8 mouse cellular contexts compared by ENCODE assay signal in the genomic region with DNA sequence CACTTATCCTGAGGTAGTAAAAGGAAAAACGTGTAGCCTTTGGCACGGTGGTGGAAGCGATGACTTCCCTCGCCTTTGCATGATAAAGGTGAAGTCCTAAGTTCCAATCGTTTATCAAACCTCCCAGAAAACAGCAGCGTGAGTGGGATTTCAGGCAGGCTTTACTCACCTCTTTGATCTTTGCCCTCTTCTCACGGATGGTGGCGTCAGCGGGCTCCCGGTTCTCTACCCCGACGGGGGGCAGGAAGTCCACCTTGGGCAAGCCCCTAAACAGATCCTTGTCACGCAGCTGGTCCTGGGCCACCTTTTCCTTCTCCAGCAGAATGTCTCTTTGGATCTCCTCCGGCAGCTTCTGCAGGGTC. TPM values are rescaled to one million over a fixed set of nuclear protein-coding genes. Genes with fewer than 3 reads are reported as not detected.
DNase-seq lines count a peak whose midpoint lies in the region; ATAC-seq and TF ChIP-seq lines count a peak whose summit lies in the region.

No protein-coding gene starts in this region.

- no peaks in the 10 kb centered on the region for H3K9me3 ChIP-seq in heart, embryonic 14.5 days (ENCODE audit: control insufficient read depth, low read length)
- H3K9me3 ChIP-seq in limb, embryonic 15.5 days: no peaks in the 10 kb centered on the region

- peak overlapping the region; percentile 80 for H3K4me3 ChIP-seq in lung, adult 2 months (replicated peaks; ENCODE audit: extremely low read depth, low read depth, low read length)
- peak overlapping the region; percentile 95 for H3K4me3 ChIP-seq in bone marrow, adult 2 months (replicated peaks; ENCODE audit: control insufficient read depth, low read depth, low read length)
- H3K4me3 ChIP-seq in heart, embryonic 14.5 days (ENCODE audit: control insufficient read depth in 1 of 2, insufficient read depth in 1 of 2, low read depth in 1 of 2, low read length in 2 of 2): peak overlapping the region; percentile 66 to 78
- H3K4me3 ChIP-seq in limb, embryonic 15.5 days: peak overlapping the region; percentile 81
- H3K4me3 ChIP-seq in small intestine, adult 2 months (ENCODE audit: low read depth, low read length): peak overlapping the region; percentile 83

- H3K9ac ChIP-seq in heart, embryonic 14.5 days (ENCODE audit: low read length): peak overlapping the region; percentile 78
- peak overlapping the region; percentile 69 for H3K9ac ChIP-seq in limb, embryonic 15.5 days

- no peaks in the 10 kb centered on the region for H3K36me3 ChIP-seq in heart, embryonic 14.5 days (ENCODE audit: control insufficient read depth, insufficient read depth, low read length)
- no peaks in the 10 kb centered on the region for H3K36me3 ChIP-seq in limb, embryonic 15.5 days
- no peaks in the 10 kb centered on the region; the same call in 1 of the 2 replicates for H3K36me3 ChIP-seq in small intestine, adult 2 months (ENCODE audit: control insufficient read depth, insufficient read depth, low read length)

- no peak for ATAC-seq in heart, embryonic 14.5 days (ENCODE audit: insufficient number of reproducible peaks, insufficient read depth, low FRiP score, low read depth)
- ATAC-seq in limb, embryonic 15.5 days (ENCODE audit: insufficient number of reproducible peaks, low FRiP score, low TSS enrichment, low read depth): no peak

- peaks cover 7% of the 10 kb centered on the region for H3K4me1 ChIP-seq in lung, adult 2 months (ENCODE audit: control insufficient read depth, insufficient read depth, low read length)
- H3K4me1 ChIP-seq in bone marrow, adult 2 months (ENCODE audit: control insufficient read depth, insufficient read depth, low read length): peaks cover 4% of the 10 kb centered on the region; the same call in 1 of the 2 replicates
- H3K4me1 ChIP-seq in heart, embryonic 14.5 days (ENCODE audit: control insufficient read depth in 2 of 2, insufficient read depth in 2 of 2, low read length in 2 of 2): peaks cover 12 to 28% of the 10 kb centered on the region in 2 experiments
- H3K4me1 ChIP-seq in limb, embryonic 15.5 days: peaks cover 27% of the 10 kb centered on the region
- H3K4me1 ChIP-seq in small intestine, adult 2 months (ENCODE audit: control insufficient read depth, insufficient read depth, insufficient read length, low read length): peaks cover 8% of the 10 kb centered on the region; the same call in 1 of the 2 replicates

- peak overlapping the region; percentile 83 for H3K4me2 ChIP-seq in heart, embryonic 14.5 days (ENCODE audit: low read length)
- H3K4me2 ChIP-seq in limb, embryonic 15.5 days: peak overlapping the region; percentile 99

- no peak for TF ChIP-seq POLR2A in lung, adult 2 months (IDR thresholded peaks at IDR 0.05; ENCODE audit: borderline replicate concordance, extremely low read depth, low read depth, low read length)
- TF ChIP-seq POLR2A in bone marrow, adult 2 months (IDR thresholded peaks at IDR 0.05; ENCODE audit: borderline replicate concordance, control insufficient read depth, low read depth, low read length): no peak
- no peak for TF ChIP-seq POLR2A in small intestine, adult 2 months (IDR thresholded peaks at IDR 0.05; ENCODE audit: low read depth, low read length)

- DNase-seq in lung, adult 2 months: no peak
- no peak for DNase-seq in lung, postnatal 10 days
- no peak for DNase-seq in frontal cortex, postnatal 10 days (ENCODE audit: low spot score in 2 of 2)
- DNase-seq in layer of hippocampus, postnatal 14 days (ENCODE audit: low spot score in 2 of 2): no peak

- no peaks in the 10 kb centered on the region for H3K27me3 ChIP-seq in heart, embryonic 14.5 days (ENCODE audit: control insufficient read depth, insufficient read depth, low read length)
- H3K27me3 ChIP-seq in limb, embryonic 15.5 days: no peaks in the 10 kb centered on the region
- no peaks in the 10 kb centered on the region for H3K27me3 ChIP-seq in small intestine, adult 2 months (ENCODE audit: control insufficient read depth, insufficient read depth, low read length)

- TF ChIP-seq CTCF in lung, adult 2 months (IDR thresholded peaks at IDR 0.05; ENCODE audit: insufficient read depth, low read length): no peak
- TF ChIP-seq CTCF in bone marrow, adult 2 months (IDR thresholded peaks at IDR 0.05; ENCODE audit: control insufficient read depth, insufficient read depth, low read length): no peak
- no peak for TF ChIP-seq CTCF in small intestine, adult 2 months (IDR thresholded peaks at IDR 0.05; ENCODE audit: extremely low read depth, insufficient read length, insufficient replicate concordance, low read depth, low read length)

- H3K27ac ChIP-seq in bone marrow, adult 2 months (ENCODE audit: control insufficient read depth, insufficient read depth, low read depth, low read length, poor library complexity): peak overlapping the region; percentile 89
- H3K27ac ChIP-seq in heart, embryonic 14.5 days (replicated peaks in 1 of 2; ENCODE audit: control insufficient read depth in 1 of 2, insufficient read depth in 1 of 2, low read depth in 2 of 2, low read length in 2 of 2): no peak overlapping the region
- H3K27ac ChIP-seq in limb, embryonic 15.5 days: peak overlapping the region; percentile 74; the same call in 1 of the 2 replicates
- peak overlapping the region; percentile 79 for H3K27ac ChIP-seq in small intestine, adult 2 months (ENCODE audit: insufficient read depth, low read depth, low read length)

- WGBS in lung, adult 2 months: 5% methylated on average over 14 of the region's 14 CpGs
- under 1% methylated on average over 14 of the region's 14 CpGs for WGBS in bone marrow, adult 2 months
- 0% methylated on average over 14 of the region's 14 CpGs for WGBS in heart, embryonic 14.5 days
- WGBS in limb, embryonic 15.5 days: 1% methylated on average over 14 of the region's 14 CpGs
- 1% methylated on average over 14 of the region's 14 CpGs for WGBS in small intestine, adult 2 months

RNA-seq across cellular contexts. Expression of gene Man1a, which starts 2.2 kb away (rescaled TPM):
- polyA plus RNA-seq in lung, adult 2 months (2012; rRNA removed): 13.2 and 15.1 TPM in 2 replicates
- 9.8 and 14.8 TPM in 2 replicates for polyA plus RNA-seq in bone marrow, adult 2 months (2011; ENCODE audit: insufficient read depth, insufficient read length, low replicate concordance, missing spikeins)
- 8.1 and 8.6 TPM in 2 replicates for polyA plus RNA-seq in heart, embryonic 14.5 days (2014; fragmentation: Nextera tagmentation; extraction: Ambion mirVana)
- polyA plus RNA-seq in limb, embryonic 15.5 days (2015; fragmentation: Nextera tagmentation; extraction: Ambion mirVana): 8.8 and 9.1 TPM in 2 replicates
- polyA plus RNA-seq in small intestine, adult 2 months (2012; rRNA removed): 29.7 and 59.8 TPM in 2 replicates
- total RNA-seq in layer of hippocampus, postnatal 14 days (2021): 10 to 100 TPM; 48.7 to 55.9 TPM

Comparison
In these comparisons a context has a peak if more than half of its experiments do, and no peak if none do; other contexts are left out.
1. H3K27ac ChIP-seq: peak in bone marrow, adult 2 months (single experiment), limb, embryonic 15.5 days (single experiment) and small intestine, adult 2 months (single experiment); none in heart, embryonic 14.5 days (0 of 2).
2. Peak in every context shown above with its lines, with median percentiles within 50 percentile points of each other: H3K4me3 ChIP-seq.